Mouse (Mus musculus): ENCODE measurements at regions not wholly inside any gene's neighbourhood (a gene's known extent, or its start where the extent isn't known, plus 50 kb on each side); places are given as distances from the start of the nearest gene placed in this dataset.

- H3K4me1 ChIP-seq (ENCODE audit: control insufficient read depth, insufficient read depth, low read length), result no peaks in the 10 kb centered on the region
Measured at GRCm38 (mm10) chr13:53704104-53704503, 231.2 kb upstream of the Msx2 start.

GRCm38 (mm10) chr13:53700236-53700635, 227.4 kb upstream of the Msx2 start:
- ATAC-seq (ENCODE audit: insufficient number of reproducible peaks, insufficient read depth, low FRiP score, low read depth), result no peak
- H3K27me3 ChIP-seq (ENCODE audit: control insufficient read depth, insufficient read depth, low read length), result no peaks in the 10 kb centered on the region
- WGBS, result 71% methylated on average over 3 of the region's 3 CpGs

More at GRCm38 (mm10) chr13:53704104-53704503, 231.2 kb upstream of the Msx2 start:
- Histone ChIP-seq H3K27ac (ENCODE audit: low read length) (no peak overlapping the region), H3K27me3 (ENCODE audit: control insufficient read depth, insufficient read depth, low read length) (no peaks in the 10 kb centered on the region), H3K9me3 (ENCODE audit: control insufficient read depth, low read depth, low read length) (no peaks in the 10 kb centered on the region), H3K4me2 (replicated peaks; ENCODE audit: low read depth, low read length) (no peak overlapping the region), H3K36me3 (ENCODE audit: control insufficient read depth, insufficient read depth, low read length) (no peaks in the 10 kb centered on the region), H3K9ac (replicated peaks; ENCODE audit: low read depth, low read length) (no peak overlapping the region), H3K4me3 (ENCODE audit: low read depth, low read length) (no peak overlapping the region)
- 84% methylated on average over 11 of the region's 11 CpGs for WGBS
- ATAC-seq (ENCODE audit: insufficient number of reproducible peaks, insufficient read depth, low FRiP score, low read depth), result no peak

GRCm38 (mm10) chr13:53697954-53698353, 225.1 kb upstream of the Msx2 start:
- H3K36me3 ChIP-seq (ENCODE audit: control insufficient read depth, insufficient read depth, low read length), result no peaks in the 10 kb centered on the region
- H3K4me2 ChIP-seq (replicated peaks; ENCODE audit: low read depth, low read length), result no peak overlapping the region
- H3K9ac ChIP-seq (replicated peaks; ENCODE audit: low read depth, low read length), result no peak overlapping the region
- 60% methylated on average over 6 of the region's 6 CpGs for WGBS
- no peak overlapping the region for H3K27ac ChIP-seq (ENCODE audit: low read length)
- no peak for ATAC-seq (ENCODE audit: insufficient number of reproducible peaks, insufficient read depth, low FRiP score, low read depth)
- H3K9me3 ChIP-seq (ENCODE audit: control insufficient read depth, low read depth, low read length), result no peaks in the 10 kb centered on the region
- H3K4me1 ChIP-seq (ENCODE audit: control insufficient read depth, insufficient read depth, low read length), result no peaks in the 10 kb centered on the region
- H3K4me3 ChIP-seq (ENCODE audit: low read depth, low read length), result no peak overlapping the region
- H3K27me3 ChIP-seq (ENCODE audit: control insufficient read depth, insufficient read depth, low read length), result no peaks in the 10 kb centered on the region

More at GRCm38 (mm10) chr13:53700236-53700635, 227.4 kb upstream of the Msx2 start:
- Histone ChIP-seq H3K9me3 (ENCODE audit: control insufficient read depth, low read depth, low read length) (no peaks in the 10 kb centered on the region), H3K27ac (ENCODE audit: low read length) (no peak overlapping the region), H3K4me3 (ENCODE audit: low read depth, low read length) (no peak overlapping the region), H3K36me3 (ENCODE audit: control insufficient read depth, insufficient read depth, low read length) (no peaks in the 10 kb centered on the region), H3K4me2 (replicated peaks; ENCODE audit: low read depth, low read length) (no peak overlapping the region), H3K9ac (replicated peaks; ENCODE audit: low read depth, low read length) (no peak overlapping the region), H3K4me1 (ENCODE audit: control insufficient read depth, insufficient read depth, low read length) (no peaks in the 10 kb centered on the region)

- Histone ChIP-seq H3K27ac (ENCODE audit: low read length) (no peak overlapping the region), H3K9me3 (ENCODE audit: control insufficient read depth, low read depth, low read length) (no peaks in the 10 kb centered on the region), H3K4me2 (replicated peaks; ENCODE audit: low read depth, low read length) (no peak overlapping the region), H3K27me3 (ENCODE audit: control insufficient read depth, insufficient read depth, low read length) (no peaks in the 10 kb centered on the region), H3K9ac (replicated peaks; ENCODE audit: low read depth, low read length) (no peak overlapping the region), H3K36me3 (ENCODE audit: control insufficient read depth, insufficient read depth, low read length) (no peaks in the 10 kb centered on the region), H3K4me1 (ENCODE audit: control insufficient read depth, insufficient read depth, low read length) (no peaks in the 10 kb centered on the region), H3K4me3 (ENCODE audit: low read depth, low read length) (no peak overlapping the region)
- ATAC-seq (ENCODE audit: insufficient number of reproducible peaks, insufficient read depth, low FRiP score, low read depth), result no peak
- WGBS, result 38% methylated on average over 3 of the region's 3 CpGs
Measured at GRCm38 (mm10) chr13:53695385-53695784, 222.5 kb upstream of the Msx2 start.

GRCm38 (mm10) chr13:53688934-53689333, 216.1 kb upstream of the Msx2 start:
- no peaks in the 10 kb centered on the region for H3K36me3 ChIP-seq (ENCODE audit: control insufficient read depth, insufficient read depth, low read length)
- H3K4me3 ChIP-seq (ENCODE audit: low read depth, low read length), result no peak overlapping the region
- H3K4me1 ChIP-seq (ENCODE audit: control insufficient read depth, insufficient read depth, low read length), result no peaks in the 10 kb centered on the region
- ATAC-seq (ENCODE audit: insufficient number of reproducible peaks, insufficient read depth, low FRiP score, low read depth), result no peak
- peak overlapping the region; percentile 33 for H3K4me2 ChIP-seq (replicated peaks; ENCODE audit: low read depth, low read length)
- no peak overlapping the region for H3K9ac ChIP-seq (replicated peaks; ENCODE audit: low read depth, low read length)
- WGBS, result 29% methylated on average over 8 of the region's 8 CpGs
- H3K27ac ChIP-seq (ENCODE audit: low read length), result no peak overlapping the region
- H3K27me3 ChIP-seq (ENCODE audit: control insufficient read depth, insufficient read depth, low read length), result no peaks in the 10 kb centered on the region
- no peaks in the 10 kb centered on the region for H3K9me3 ChIP-seq (ENCODE audit: control insufficient read depth, low read depth, low read length)

GRCm38 (mm10) chr13:53688489-53688888, 215.6 kb upstream of the Msx2 start:
- Histone ChIP-seq H3K9me3 (ENCODE audit: control insufficient read depth, low read depth, low read length) (no peaks in the 10 kb centered on the region), H3K4me1 (ENCODE audit: control insufficient read depth, insufficient read depth, low read length) (no peaks in the 10 kb centered on the region), H3K4me2 (replicated peaks; ENCODE audit: low read depth, low read length) (peak overlapping the region; percentile 33), H3K27me3 (ENCODE audit: control insufficient read depth, insufficient read depth, low read length) (no peaks in the 10 kb centered on the region), H3K4me3 (ENCODE audit: low read depth, low read length) (no peak overlapping the region), H3K36me3 (ENCODE audit: control insufficient read depth, insufficient read depth, low read length) (no peaks in the 10 kb centered on the region), H3K9ac (replicated peaks; ENCODE audit: low read depth, low read length) (no peak overlapping the region), H3K27ac (ENCODE audit: low read length) (no peak overlapping the region)
- peak; percentile 65; the same call in 1 of the 2 replicates for ATAC-seq (ENCODE audit: insufficient number of reproducible peaks, insufficient read depth, low FRiP score, low read depth)
- WGBS, result 6% methylated on average over 13 of the region's 13 CpGs

- no peaks in the 10 kb centered on the region for H3K27me3 ChIP-seq (ENCODE audit: control insufficient read depth, insufficient read depth, low read length)
- no peak for ATAC-seq (ENCODE audit: insufficient number of reproducible peaks, insufficient read depth, low FRiP score, low read depth)
- no peak overlapping the region for H3K4me3 ChIP-seq (ENCODE audit: low read depth, low read length)
- no peaks in the 10 kb centered on the region for H3K4me1 ChIP-seq (ENCODE audit: control insufficient read depth, insufficient read depth, low read length)
- H3K9me3 ChIP-seq (ENCODE audit: control insufficient read depth, low read depth, low read length), result no peaks in the 10 kb centered on the region
- 52% methylated on average over 5 of the region's 5 CpGs for WGBS
- no peaks in the 10 kb centered on the region for H3K36me3 ChIP-seq (ENCODE audit: control insufficient read depth, insufficient read depth, low read length)
- no peak overlapping the region for H3K4me2 ChIP-seq (replicated peaks; ENCODE audit: low read depth, low read length)
- H3K27ac ChIP-seq (ENCODE audit: low read length), result no peak overlapping the region
- H3K9ac ChIP-seq (replicated peaks; ENCODE audit: low read depth, low read length), result no peak overlapping the region
Measured at GRCm38 (mm10) chr13:53684498-53684897, 211.6 kb upstream of the Msx2 start.

- Histone ChIP-seq H3K9me3 (ENCODE audit: control insufficient read depth, low read depth, low read length) (no peaks in the 10 kb centered on the region), H3K27ac (ENCODE audit: low read length) (no peak overlapping the region), H3K27me3 (ENCODE audit: control insufficient read depth, insufficient read depth, low read length) (no peaks in the 10 kb centered on the region), H3K4me2 (replicated peaks; ENCODE audit: low read depth, low read length) (no peak overlapping the region), H3K4me3 (ENCODE audit: low read depth, low read length) (no peak overlapping the region), H3K9ac (replicated peaks; ENCODE audit: low read depth, low read length) (no peak overlapping the region), H3K36me3 (ENCODE audit: control insufficient read depth, insufficient read depth, low read length) (no peaks in the 10 kb centered on the region), H3K4me1 (ENCODE audit: control insufficient read depth, insufficient read depth, low read length) (no peaks in the 10 kb centered on the region)
- 87% methylated on average over 10 of the region's 10 CpGs for WGBS
- no peak for ATAC-seq (ENCODE audit: insufficient number of reproducible peaks, insufficient read depth, low FRiP score, low read depth)
Measured at GRCm38 (mm10) chr13:53677187-53677586, 204.3 kb upstream of the Msx2 start.

GRCm38 (mm10) chr13:53670361-53670760, 197.5 kb upstream of the Msx2 start:
- Histone ChIP-seq H3K9ac (replicated peaks; ENCODE audit: low read depth, low read length) (no peak overlapping the region), H3K27ac (ENCODE audit: low read length) (no peak overlapping the region), H3K36me3 (ENCODE audit: control insufficient read depth, insufficient read depth, low read length) (no peaks in the 10 kb centered on the region), H3K4me3 (ENCODE audit: low read depth, low read length) (no peak overlapping the region), H3K27me3 (ENCODE audit: control insufficient read depth, insufficient read depth, low read length) (no peaks in the 10 kb centered on the region), H3K4me2 (replicated peaks; ENCODE audit: low read depth, low read length) (no peak overlapping the region), H3K9me3 (ENCODE audit: control insufficient read depth, low read depth, low read length) (no peaks in the 10 kb centered on the region), H3K4me1 (ENCODE audit: control insufficient read depth, insufficient read depth, low read length) (no peaks in the 10 kb centered on the region)
- ATAC-seq (ENCODE audit: insufficient number of reproducible peaks, insufficient read depth, low FRiP score, low read depth), result no peak
- WGBS, result 32% methylated on average over 19 of the region's 19 CpGs
